Mouse (Mus musculus) kidney, adult 2 months (tissue): ENCODE data around the gene Gcnt3. TPM values are rescaled to one million over a fixed set of nuclear protein-coding genes. Genes with fewer than 3 reads are reported as not detected.
"Not testable (repeated sequence)": the region's sequence is repeated elsewhere in the genome, so short reads cannot be mapped to it uniquely, and the experiment has no call there.

ENCODE experiments used
- DNase-seq: peaks from one replicate; pipeline ENCODE4 v3.0.0; 2021
- H3K27ac ChIP-seq: fragments of 200-500 bp; 2 replicates; pipeline ENCODE4 v1.5.1; 2012; ENCODE audit warnings: low read depth, low read length, control low read depth, inconsistent platforms; ENCODE audit not compliant: insufficient read depth
- H3K27me3 ChIP-seq: fragments of 200-500 bp; replicated peaks from 2 replicates; pipeline ENCODE4 v1.6.1; 2012; ENCODE audit warnings: mild to moderate bottlenecking, moderate library complexity, low read length, inconsistent platforms; ENCODE audit not compliant: control insufficient read depth, insufficient read depth
- H3K36me3 ChIP-seq: fragments of 200-500 bp; 2 replicates; pipeline ENCODE4 v1.6.1; 2012; ENCODE audit warnings: mild to moderate bottlenecking, moderate library complexity, low read length, inconsistent platforms; ENCODE audit not compliant: control insufficient read depth, insufficient read depth
- H3K4me1 ChIP-seq: fragments of 200-500 bp; 2 replicates; pipeline ENCODE4 v1.6.1; 2011; ENCODE audit warnings: low read length; ENCODE audit not compliant: control insufficient read depth, insufficient read depth
- H3K4me3 ChIP-seq: fragments of 200-500 bp; 2 replicates; pipeline ENCODE4 v1.5.1; 2011; ENCODE audit warnings: mild to moderate bottlenecking, low read depth, low read length, control low read depth; ENCODE audit not compliant: insufficient read depth
- CTCF ChIP-seq: fragments of 200-500 bp; conservative IDR thresholded peaks from 2 replicates; pipeline ENCODE4 v1.5.1; 2011; ENCODE audit warnings: low read depth, mild to moderate bottlenecking, control low read depth, low read length, moderate library complexity, mixed read lengths; ENCODE audit not compliant: insufficient read depth, insufficient read length
- POLR2A ChIP-seq: fragments of 200-500 bp; IDR thresholded peaks from one replicate; pipeline ENCODE4 v1.6.1; 2011; ENCODE audit warnings: low read depth, low read length, control low read depth
- WGBS: fragments of 180-500 bp; shearing (Covaris S2); methylation state at CpG from one replicate; pipeline ENCODE4 v1.1.7; 2018; 5-methylcytosine and 5-hydroxymethylcytosine counted together
- polyA plus RNA-seq: library from polyadenylated mRNA; depleted of rRNA; stranded (reverse); fragments of >200 nt; gene quantifications from 2 replicates; pipeline ENCODE4 v1.2.3, GENCODE M21; 2012

The Gcnt3 gene
- polyA plus RNA-seq, 1 experiment: 0.30 TPM

DNA sequence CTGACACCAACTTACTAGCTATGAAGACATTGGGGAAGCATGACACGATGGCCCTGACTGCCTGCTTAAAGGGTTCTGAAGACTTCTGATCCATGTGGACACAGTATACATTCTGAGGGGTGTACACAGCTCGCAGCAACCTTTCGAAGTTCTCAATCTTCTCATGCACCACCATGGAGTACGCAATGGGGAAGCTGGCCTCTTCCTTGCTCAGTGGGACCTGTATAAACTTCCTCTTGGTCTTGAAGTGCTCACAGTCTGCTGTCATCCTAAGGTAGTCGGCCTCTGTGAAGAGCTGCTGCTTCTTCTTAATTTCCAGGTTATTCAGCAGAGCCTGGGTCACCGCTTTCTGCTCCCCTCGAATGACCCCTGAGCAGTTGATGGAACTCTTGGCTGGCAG, 3.2 kb downstream of the Gcnt3 start:
- no peak for DNase-seq
- TF ChIP-seq POLR2A: no peak
- no peak for TF ChIP-seq CTCF
- Histone ChIP-seq H3K4me1 (peaks cover 4% of the 10 kb centered on the region; the same call in 1 of the 2 replicates), H3K4me3 (no peak overlapping the region), H3K36me3 (no peaks in the 10 kb centered on the region), H3K27me3 (no peaks in the 10 kb centered on the region), H3K27ac (no peak overlapping the region)
- WGBS: 86% methylated on average over 7 of the region's 7 CpGs

DNA sequence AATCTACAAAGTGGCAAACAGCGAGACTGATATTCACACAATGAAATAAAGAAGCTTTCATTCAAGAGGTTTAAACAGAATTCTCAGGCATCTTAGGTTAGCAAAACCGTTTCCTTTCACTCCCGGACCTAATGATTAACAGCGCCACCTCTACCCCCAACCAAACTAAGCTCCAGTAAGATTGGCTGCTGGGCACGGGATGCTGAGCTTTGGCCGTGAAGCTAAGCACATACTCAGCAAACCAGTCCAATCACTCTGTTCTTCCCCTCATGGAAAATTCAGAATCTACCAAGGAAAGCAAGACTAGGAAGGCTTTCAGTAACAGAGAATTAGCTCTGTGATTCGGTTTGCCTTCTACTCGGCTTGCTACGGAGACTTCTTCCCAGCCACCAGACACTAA, 4.8 kb downstream of the Gcnt3 start:
- Histone ChIP-seq H3K4me1 (peaks cover 4% of the 10 kb centered on the region; the same call in 1 of the 2 replicates), H3K36me3 (no peaks in the 10 kb centered on the region), H3K4me3 (no peak overlapping the region), H3K27me3 (no peaks in the 10 kb centered on the region), H3K27ac (no peak overlapping the region)
- 29% methylated on average over 9 of the region's 9 CpGs for WGBS
- peak; percentile 61 for DNase-seq
- no peak for TF ChIP-seq CTCF
- no peak for TF ChIP-seq POLR2A

DNA sequence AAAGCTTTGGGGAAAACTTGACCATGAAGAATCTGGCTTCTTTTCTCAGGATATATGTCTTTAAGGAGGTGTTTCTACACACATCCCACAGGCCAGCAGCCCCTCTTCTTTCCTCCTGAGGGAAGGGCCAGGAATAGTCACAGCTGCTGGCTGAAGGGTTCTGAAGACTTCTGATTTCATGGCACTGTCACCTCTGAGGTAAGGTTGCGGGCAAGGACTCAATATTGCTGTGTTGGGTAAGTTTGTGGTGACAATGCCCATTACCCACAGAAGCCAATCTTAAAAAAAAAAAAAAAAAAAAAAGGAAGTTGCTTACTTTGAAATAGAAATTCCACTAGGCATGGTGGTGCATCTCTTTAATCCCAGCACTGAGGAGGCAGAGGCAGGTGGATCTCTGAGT, 5.7 kb downstream of the Gcnt3 start:
- H3K27me3 ChIP-seq: no peaks in the 10 kb centered on the region
- no peak for DNase-seq
- no peak overlapping the region for H3K4me3 ChIP-seq
- WGBS: 96% methylated on average over 1 of the region's 1 CpGs
- H3K36me3 ChIP-seq: no peaks in the 10 kb centered on the region
- H3K27ac ChIP-seq: no peak overlapping the region
- peaks cover 4% of the 10 kb centered on the region; the same call in 1 of the 2 replicates for H3K4me1 ChIP-seq
- TF ChIP-seq POLR2A (no peak), CTCF (no peak)

DNA sequence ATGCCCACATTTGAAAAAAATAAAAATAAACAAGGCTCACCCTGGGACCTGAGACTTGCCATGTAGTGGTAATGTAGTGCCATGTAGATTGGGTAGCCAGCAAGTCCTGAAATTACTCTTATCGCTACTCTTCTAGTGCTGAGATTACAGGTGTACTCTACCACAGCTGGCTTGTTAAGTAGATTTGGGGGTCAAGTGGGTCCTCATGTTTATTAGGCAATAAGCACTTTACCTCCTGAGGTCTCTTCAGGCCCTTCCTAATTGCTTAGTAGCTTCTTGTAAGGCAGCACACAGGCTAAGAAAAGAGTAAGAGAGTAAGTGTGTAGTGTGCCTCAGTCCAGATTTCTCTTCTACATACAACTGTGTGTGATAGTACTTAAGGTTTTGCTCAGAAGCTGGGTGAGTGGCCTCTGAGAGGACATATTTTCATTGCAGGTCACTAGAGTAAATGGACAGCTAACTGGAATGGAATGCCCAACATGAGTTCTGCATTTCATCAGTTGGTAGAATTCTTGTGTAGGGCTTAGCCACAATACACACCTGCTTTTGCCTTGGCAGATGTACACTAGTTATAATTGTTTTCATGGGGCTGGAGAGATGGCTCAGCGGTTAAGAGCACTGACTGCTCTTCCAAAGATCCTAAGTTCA, 12.4 kb downstream of the Gcnt3 start:
- no peak overlapping the region for H3K27ac ChIP-seq
- no peaks in the 10 kb centered on the region for H3K4me1 ChIP-seq
- TF ChIP-seq CTCF: no peak
- no peak for TF ChIP-seq POLR2A
- H3K36me3 ChIP-seq: peaks cover 3% of the 10 kb centered on the region; the same call in 1 of the 2 replicates
- no peak for DNase-seq
- WGBS: 95% methylated on average over 2 of the region's 2 CpGs
- no peaks in the 10 kb centered on the region for H3K27me3 ChIP-seq
- no peak overlapping the region for H3K4me3 ChIP-seq

DNA sequence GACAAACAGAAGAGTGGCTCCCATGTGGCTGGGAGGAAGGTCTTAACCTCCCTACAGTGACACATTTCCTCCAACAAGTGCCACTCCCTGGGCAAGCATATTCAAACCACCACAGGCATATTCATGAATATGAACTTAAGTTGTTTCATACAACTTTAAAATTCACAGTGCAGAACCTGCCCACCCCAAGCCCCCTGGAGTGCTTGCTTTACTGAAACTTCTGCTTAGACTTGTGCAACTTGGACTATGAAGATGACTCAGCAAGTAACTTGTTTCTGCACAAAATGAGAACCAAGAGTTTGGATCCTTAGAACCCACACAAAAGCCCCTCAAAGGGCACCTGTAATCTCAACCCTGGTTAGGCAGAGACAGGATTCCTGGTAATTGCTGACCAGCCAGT, 13.2 kb downstream of the Gcnt3 start:
- DNase-seq: no peak
- Histone ChIP-seq H3K27me3 (no peaks in the 10 kb centered on the region), H3K27ac (no peak overlapping the region), H3K36me3 (peaks cover 5% of the 10 kb centered on the region), H3K4me1 (no peaks in the 10 kb centered on the region), H3K4me3 (no peak overlapping the region)
- TF ChIP-seq POLR2A (no peak), CTCF (no peak)

DNA sequence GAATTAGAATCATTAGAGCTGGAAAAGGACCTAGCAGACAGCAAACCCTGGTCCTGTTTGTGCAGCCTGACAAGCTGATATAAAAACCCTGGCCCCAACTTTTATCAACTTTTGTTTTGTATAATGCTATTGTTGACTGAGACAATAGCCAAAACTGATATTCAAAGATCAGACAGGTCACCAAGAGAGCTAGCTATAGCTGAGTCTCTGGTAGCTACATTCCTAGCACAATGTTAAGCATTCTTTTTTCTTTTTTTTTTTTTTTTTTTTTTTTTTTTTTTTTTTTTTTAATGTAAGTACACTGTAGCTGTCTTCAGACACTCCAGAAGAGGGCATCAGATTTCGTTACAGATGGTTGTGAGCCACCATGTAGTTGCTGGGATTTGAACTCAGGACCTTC, 14.3 kb downstream of the Gcnt3 start:
- H3K27ac ChIP-seq, H3K4me1 ChIP-seq, H3K4me3 ChIP-seq, H3K27me3 ChIP-seq, DNase-seq, H3K36me3 ChIP-seq: not testable (repeated sequence)
- WGBS: 74% methylated on average over 1 of the region's 1 CpGs

DNA sequence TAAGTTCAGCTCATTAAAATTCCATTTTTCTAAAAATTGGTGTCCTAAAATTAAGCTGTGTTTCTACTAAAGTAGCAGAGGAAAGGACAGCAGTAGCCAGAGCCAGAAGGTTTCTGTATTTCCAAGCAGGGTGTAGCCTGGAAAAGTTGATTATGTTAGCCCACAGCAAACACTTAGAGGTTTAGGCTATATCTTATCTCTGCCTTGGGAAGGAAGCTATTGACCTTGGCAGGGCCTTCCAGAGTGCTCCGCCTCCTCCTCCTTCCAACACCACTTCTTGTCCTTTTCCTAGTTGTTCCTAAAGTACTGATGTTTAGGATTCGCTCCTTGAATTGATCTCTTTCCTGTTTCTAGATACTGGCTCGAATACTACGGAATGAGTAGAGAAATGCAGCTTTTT, 15.8 kb downstream of the Gcnt3 start:
- no peaks in the 10 kb centered on the region for H3K4me1 ChIP-seq
- DNase-seq: no peak
- H3K4me3 ChIP-seq: no peak overlapping the region
- 89% methylated on average over 4 of the region's 4 CpGs for WGBS
- H3K36me3 ChIP-seq: peaks cover 5% of the 10 kb centered on the region
- H3K27ac ChIP-seq: no peak overlapping the region
- H3K27me3 ChIP-seq: no peaks in the 10 kb centered on the region
- no peak for TF ChIP-seq POLR2A
- no peak for TF ChIP-seq CTCF
